Mouse (Mus musculus) MEL (cell line): ENCODE data around the gene Rhoj. TPM values are rescaled to one million over a fixed set of nuclear protein-coding genes. Genes with fewer than 3 reads are reported as not detected.

Experiments
- DNase-seq: peaks from one replicate; pipeline ENCODE4 v3.0.0; 2011; ENCODE audit warnings: low read depth, low spot score
- H3K27ac ChIP-seq: 2 replicates; pipeline ENCODE4 v1.5.1; 2012; ENCODE audit warnings: low read depth, mild to moderate bottlenecking, control low read depth, low read length, moderate library complexity; ENCODE audit not compliant: control insufficient read depth
- H3K27me3 ChIP-seq, 2 experiments: fragments of 150-350 bp in 1 of 2; sonication (generic) in 1 of 2; 2 replicates each; pipeline ENCODE4 v1.6.1; 2012; ENCODE audit warnings: low read length in 2 of 2, mild to moderate bottlenecking in 2 of 2, improper control_type of control experiment in 1 of 2, moderate library complexity in 1 of 2; ENCODE audit not compliant: insufficient read depth in 2 of 2, control insufficient read depth in 1 of 2
- H3K36me3 ChIP-seq, 2 experiments: 2 replicates each; pipeline ENCODE4 v1.6.1; 2012 to 2014; ENCODE audit warnings: low read length in 2 of 2, improper control_type of control experiment in 1 of 2, inconsistent platforms in 1 of 2, mild to moderate bottlenecking in 1 of 2; ENCODE audit not compliant: insufficient read depth in 2 of 2, control insufficient read depth in 1 of 2
- H3K4me1 ChIP-seq, 2 experiments: fragments of 150-350 bp in 1 of 2; sonication (generic) in 1 of 2; 2 replicates each; pipeline ENCODE4 v1.6.1; 2012; ENCODE audit warnings: low read length in 2 of 2, improper control_type of control experiment in 1 of 2, mild to moderate bottlenecking in 1 of 2; ENCODE audit not compliant: insufficient read depth in 2 of 2, control insufficient read depth in 1 of 2
- H3K4me3 ChIP-seq, 2 experiments: fragments of 150-350 bp in 1 of 2; sonication (generic) in 1 of 2; 2 replicates each; pipeline ENCODE4 v1.5.1; 2012; ENCODE audit warnings: low read depth in 2 of 2, low read length in 2 of 2, mild to moderate bottlenecking in 2 of 2, moderate library complexity in 2 of 2, control low read depth in 1 of 2, improper control_type of control experiment in 1 of 2; ENCODE audit not compliant: control insufficient read depth in 1 of 2, insufficient read depth in 1 of 2
- H3K79me2 ChIP-seq: 2 replicates; pipeline ENCODE4 v1.6.1; 2012; ENCODE audit warnings: mild to moderate bottlenecking, low read length, moderate library complexity; ENCODE audit not compliant: control insufficient read depth, poor library complexity, insufficient read depth
- H3K9ac ChIP-seq: 2 replicates; pipeline ENCODE4 v1.6.1; 2012; ENCODE audit warnings: low read depth, mild to moderate bottlenecking, control low read depth, low read length, moderate library complexity; ENCODE audit not compliant: control insufficient read depth, poor library complexity, severe bottlenecking
- H3K9me3 ChIP-seq: fragments of 150-350 bp; sonication (generic); replicated peaks from 2 replicates; pipeline ENCODE4 v1.6.1; 2012; ENCODE audit warnings: mild to moderate bottlenecking, low read length, improper control_type of control experiment, moderate library complexity; ENCODE audit not compliant: insufficient read depth
- BHLHE40 ChIP-seq: IDR thresholded peaks from 2 replicates; pipeline ENCODE4 v1.6.1; 2012; ENCODE audit warnings: low read depth, mild to moderate bottlenecking, inconsistent platforms, low read length, improper control_type of control experiment, borderline replicate concordance
- CHD1 ChIP-seq: IDR thresholded peaks from 2 replicates; pipeline ENCODE4 v1.6.1; 2012; ENCODE audit warnings: low read depth, mild to moderate bottlenecking, inconsistent platforms, low read length, improper control_type of control experiment
- CTCF ChIP-seq, 3 experiments: IDR thresholded peaks in 2 of 3; conservative IDR thresholded peaks in 1 of 3; 2 replicates each; pipeline ENCODE4 v1.5.1; 2011 to 2012; ENCODE audit warnings: low read length in 3 of 3, low read depth in 2 of 3, mild to moderate bottlenecking in 2 of 3, improper control_type of control experiment in 1 of 3, inconsistent platforms in 1 of 3, mixed read lengths in 1 of 3, moderate library complexity in 1 of 3; ENCODE audit not compliant: control insufficient read depth in 1 of 3, insufficient read depth in 1 of 3, poor library complexity in 1 of 3, severe bottlenecking in 1 of 3
- EP300 ChIP-seq, 2 experiments: IDR thresholded peaks; 2 replicates each; pipeline ENCODE4 v1.6.1; 2011; ENCODE audit warnings: improper control_type of control experiment in 2 of 2, low read length in 2 of 2, low read depth in 1 of 2, mild to moderate bottlenecking in 1 of 2
- ETS1 ChIP-seq: IDR thresholded peaks from 2 replicates; pipeline ENCODE4 v1.6.1; 2012; ENCODE audit warnings: low read depth, mild to moderate bottlenecking, inconsistent platforms, low read length, improper control_type of control experiment, moderate library complexity
- HCFC1 ChIP-seq: IDR thresholded peaks from 2 replicates; pipeline ENCODE4 v1.6.1; 2012; ENCODE audit warnings: low read depth, mild to moderate bottlenecking, inconsistent platforms, low read length, improper control_type of control experiment, moderate library complexity
- MAZ ChIP-seq: IDR thresholded peaks from 2 replicates; pipeline ENCODE4 v1.6.1; 2012; ENCODE audit warnings: low read depth, mild to moderate bottlenecking, inconsistent platforms, low read length, improper control_type of control experiment
- MEF2A ChIP-seq: IDR thresholded peaks from 2 replicates; pipeline ENCODE4 v1.6.1; 2014; ENCODE audit warnings: low read depth, mild to moderate bottlenecking, inconsistent platforms, low read length, improper control_type of control experiment; ENCODE audit not compliant: poor library complexity, insufficient replicate concordance, severe bottlenecking; ENCODE audit errors: extremely low read depth
- MXI1 ChIP-seq: IDR thresholded peaks from 2 replicates; pipeline ENCODE4 v1.6.1; 2011; ENCODE audit warnings: mild to moderate bottlenecking, low read depth, low read length, improper control_type of control experiment
- NELFE ChIP-seq: IDR thresholded peaks from 2 replicates; pipeline ENCODE4 v1.6.1; 2011; ENCODE audit warnings: low read depth, low read length, improper control_type of control experiment
- NRF1 ChIP-seq: IDR thresholded peaks from 2 replicates; pipeline ENCODE4 v1.6.1; 2014; ENCODE audit warnings: low read depth, mild to moderate bottlenecking, inconsistent platforms, low read length, improper control_type of control experiment, moderate library complexity; ENCODE audit not compliant: poor library complexity, insufficient read depth, severe bottlenecking
- POLR2AphosphoS2 ChIP-seq: IDR thresholded peaks from 2 replicates; pipeline ENCODE4 v1.6.1; 2011; ENCODE audit warnings: low read length, improper control_type of control experiment
- RAD21 ChIP-seq: IDR thresholded peaks from 2 replicates; pipeline ENCODE4 v1.6.1; 2011; ENCODE audit warnings: mild to moderate bottlenecking, low read depth, low read length, improper control_type of control experiment
- SIN3A ChIP-seq: IDR thresholded peaks from 2 replicates; pipeline ENCODE4 v1.6.1; 2012; ENCODE audit warnings: low read length, improper control_type of control experiment, inconsistent platforms
- TAL1 ChIP-seq: IDR thresholded peaks from 2 replicates; pipeline ENCODE4 v1.6.1; 2012; ENCODE audit warnings: mild to moderate bottlenecking, inconsistent platforms, low read length, moderate library complexity, mixed read lengths
- TCF12 ChIP-seq: IDR thresholded peaks from 2 replicates; pipeline ENCODE4 v1.6.1; 2014; ENCODE audit warnings: low read depth, mild to moderate bottlenecking, inconsistent platforms, low read length, improper control_type of control experiment, moderate library complexity
- USF2 ChIP-seq, 2 experiments: IDR thresholded peaks; 2 replicates each; pipeline ENCODE4 v1.6.1; 2011 to 2012; ENCODE audit warnings: improper control_type of control experiment in 2 of 2, low read length in 2 of 2, borderline replicate concordance in 1 of 2, inconsistent platforms in 1 of 2, low read depth in 1 of 2, mild to moderate bottlenecking in 1 of 2; ENCODE audit not compliant: insufficient read depth in 1 of 2
- ZKSCAN1 ChIP-seq: IDR thresholded peaks from 2 replicates; pipeline ENCODE4 v1.6.1; 2012; ENCODE audit warnings: low read depth, mild to moderate bottlenecking, inconsistent platforms, low read length, improper control_type of control experiment, moderate library complexity
- ZNF384 ChIP-seq: IDR thresholded peaks from 2 replicates; pipeline ENCODE4 v1.6.1; 2012; ENCODE audit warnings: low read depth, mild to moderate bottlenecking, inconsistent platforms, low read length, improper control_type of control experiment
- polyA plus RNA-seq, 2 experiments: library from polyadenylated mRNA; stranded (reverse) in 1 of 2; unstranded in 1 of 2; fragments of >175 nt in 1 of 2; fragments of >200 nt in 1 of 2; gene quantifications; 2 replicates each; pipeline versions ENCODE4 v1.2.1 to v1.2.4; 2012; ENCODE audit warnings: low replicate concordance in 2 of 2, low read depth in 1 of 2; ENCODE audit not compliant: insufficient read length in 2 of 2, insufficient read depth in 1 of 2, missing spikeins in 1 of 2
- total RNA-seq: library from RNA; depleted of rRNA; stranded (reverse); fragments of 300-350 nt; gene quantifications from 2 replicates; pipeline ENCODE4 v1.2.3, GENCODE M21; 2012

Gene Rhoj
- total and polyA plus RNA-seq, 3 experiments, result not detected

DNA sequence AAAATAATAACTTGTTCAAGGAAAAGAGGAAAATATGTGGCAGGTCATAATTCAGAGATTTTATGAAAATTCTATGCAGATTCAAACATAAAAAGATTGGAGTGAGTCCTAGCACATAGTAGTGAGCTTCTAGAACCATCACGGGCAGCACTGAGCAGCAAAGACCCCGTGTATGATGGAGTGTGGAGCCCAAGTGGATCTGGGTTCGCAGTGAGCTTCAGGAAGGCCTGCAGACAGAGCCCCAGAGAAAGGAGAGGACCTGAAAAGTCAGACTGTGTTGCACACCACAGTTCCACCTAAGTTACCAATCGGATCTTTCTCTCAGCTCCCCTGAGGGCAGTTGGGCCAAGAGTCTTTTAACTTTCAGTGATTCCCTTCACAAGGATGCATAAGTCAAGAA, 49.7 kb downstream of the Rhoj start:
- Histone ChIP-seq H3K36me3 (no peaks in the 10 kb centered on the region), H3K27ac (no peak overlapping the region), H3K9me3 (no peaks in the 10 kb centered on the region), H3K4me1 (no peaks in the 10 kb centered on the region), H3K9ac (no peak overlapping the region), H3K27me3 (no peaks in the 10 kb centered on the region; a peak in 2 of 4 replicates), H3K79me2 (no peaks in the 10 kb centered on the region), H3K4me3 (no peak overlapping the region)
- DNase-seq, result no peak
- TF ChIP-seq HCFC1 (no peak), NRF1 (no peak), NELFE (no peak), MAZ (no peak), RAD21 (no peak), BHLHE40 (no peak), TAL1 (no peak), TCF12 (no peak), CHD1 (no peak), POLR2AphosphoS2 (no peak), USF2 (IDR thresholded peaks at IDR 0.05; ENCODE audit: borderline replicate concordance in 1 of 2, insufficient read depth in 1 of 2, low read depth in 1 of 2, low read length in 2 of 2) (no peak), CTCF (IDR thresholded peaks at IDR 0.05 in 2 of 3, conservative IDR thresholded peaks at IDR 0.05 in 1 of 3; ENCODE audit: control insufficient read depth in 1 of 3, insufficient read depth in 1 of 3, low read depth in 2 of 3, low read length in 3 of 3, poor library complexity in 1 of 3, severe bottlenecking in 1 of 3) (no peak), EP300 (IDR thresholded peaks at IDR 0.05; ENCODE audit: low read depth in 1 of 2, low read length in 2 of 2) (no peak), MXI1 (no peak), SIN3A (no peak), ZNF384 (no peak)

DNA sequence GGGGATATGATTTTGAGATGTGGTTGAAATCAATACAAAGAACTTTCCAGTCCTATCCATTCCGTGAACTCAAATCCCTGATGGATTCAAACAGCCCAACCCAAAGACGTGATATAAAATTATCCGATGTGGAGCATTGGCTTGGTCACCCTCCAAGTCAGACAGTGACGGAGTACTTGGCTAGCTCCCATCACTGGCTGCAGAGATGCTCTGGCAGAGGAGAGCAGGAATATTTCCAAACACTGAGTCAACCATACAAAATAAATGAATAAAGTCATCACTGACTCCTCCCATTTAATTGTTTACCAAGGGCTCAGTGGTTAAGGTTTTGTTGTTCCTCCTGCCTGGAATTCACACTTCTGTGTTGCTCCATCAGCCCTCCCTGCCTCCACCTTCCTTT, 50.6 kb downstream of the Rhoj start:
- no peak overlapping the region for H3K4me3 ChIP-seq
- no peak overlapping the region for H3K9ac ChIP-seq

DNA sequence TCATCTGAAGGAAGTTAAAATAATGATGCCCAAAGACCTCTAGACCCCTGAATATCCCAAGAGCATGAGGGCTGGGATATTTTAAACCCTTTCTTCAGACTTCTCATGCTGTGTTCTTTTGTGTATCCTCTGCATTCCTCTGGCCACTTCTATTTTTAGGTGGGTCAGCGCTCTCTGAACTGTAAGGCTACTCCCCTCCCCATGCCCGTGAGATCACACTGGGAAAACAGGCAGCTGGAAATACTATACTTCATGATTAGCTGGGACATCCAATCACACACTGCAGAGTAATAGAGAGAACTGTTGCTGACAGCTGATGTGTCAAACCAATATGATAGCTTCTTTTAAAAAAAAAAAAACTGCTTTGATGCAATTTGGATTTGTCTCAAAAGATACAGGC, 51.4 kb downstream of the Rhoj start:
- no peak for TF ChIP-seq MEF2A
- TF ChIP-seq CHD1, result no peak
- TF ChIP-seq ZKSCAN1, result no peak
- TF ChIP-seq ETS1, result no peak
- no peak overlapping the region for H3K9ac ChIP-seq
- no peak for DNase-seq
- H3K9me3 ChIP-seq, result no peaks in the 10 kb centered on the region
- H3K79me2 ChIP-seq, result no peaks in the 10 kb centered on the region
- no peaks in the 10 kb centered on the region for H3K36me3 ChIP-seq
- no peaks in the 10 kb centered on the region; a peak in 2 of 4 replicates for H3K27me3 ChIP-seq
- no peaks in the 10 kb centered on the region for H3K4me1 ChIP-seq
- no peak overlapping the region for H3K27ac ChIP-seq
- H3K4me3 ChIP-seq, result no peak overlapping the region

More for the DNA sequence above, 50.6 kb downstream of the Rhoj start:
- Histone ChIP-seq H3K9me3 (no peaks in the 10 kb centered on the region), H3K79me2 (no peaks in the 10 kb centered on the region), H3K36me3 (no peaks in the 10 kb centered on the region), H3K27ac (no peak overlapping the region), H3K4me1 (no peaks in the 10 kb centered on the region), H3K27me3 (no peaks in the 10 kb centered on the region; a peak in 2 of 4 replicates)
- TF ChIP-seq HCFC1, result no peak
- DNase-seq, result no peak
